Mouse (Mus musculus): ENCODE data around the gene Ugt1a2.
A peak's percentile ranks its signal among the peaks of the same experiment; 100 is the strongest.

The Ugt1a2 gene

GRCm38 (mm10) chr1:88258881-88259642 lies 58.7 kb downstream of the Ugt1a2 start:
- peak; percentile 34 for DNase-seq (ENCODE audit: low read depth)

GRCm38 (mm10) chr1:88259643-88260024 lies 59.2 kb downstream of the Ugt1a2 start:
- DNase-seq (ENCODE audit: low read depth) = no peak

GRCm38 (mm10) chr1:88260114-88260513 lies 59.7 kb downstream of the Ugt1a2 start:
- DNase-seq (ENCODE audit: low read depth) = peak; percentile 26

GRCm38 (mm10) chr1:88260604-88261377 lies 60.4 kb downstream of the Ugt1a2 start:
- DNase-seq (ENCODE audit: low read depth) = peak; percentile 32

GRCm38 (mm10) chr1:88261706-88262105 lies 61.3 kb downstream of the Ugt1a2 start:
- peak; percentile 31 for DNase-seq (ENCODE audit: low read depth)

GRCm38 (mm10) chr1:88262255-88262654 lies 61.9 kb downstream of the Ugt1a2 start:
- DNase-seq (ENCODE audit: low read depth) = peak; percentile 38

GRCm38 (mm10) chr1:88262961-88263360 lies 62.6 kb downstream of the Ugt1a2 start:
- DNase-seq (ENCODE audit: low read depth) = no peak

GRCm38 (mm10) chr1:88263778-88264177 lies 63.4 kb downstream of the Ugt1a2 start:
- DNase-seq (ENCODE audit: low read depth) = no peak

GRCm38 (mm10) chr1:88264237-88264868 lies 64.0 kb downstream of the Ugt1a2 start:
- peak; percentile 29 for DNase-seq (ENCODE audit: low read depth)

- no peak for DNase-seq (ENCODE audit: low read depth)
Observed at GRCm38 (mm10) chr1:88264869-88265240, 64.5 kb downstream of the Ugt1a2 start.

GRCm38 (mm10) chr1:88266123-88266522 lies 65.7 kb downstream of the Ugt1a2 start:
- DNase-seq (ENCODE audit: low read depth) = no peak

- DNase-seq (ENCODE audit: low read depth) = no peak
Observed at GRCm38 (mm10) chr1:88267489-88267888, 67.1 kb downstream of the Ugt1a2 start.

- DNase-seq (ENCODE audit: low read depth) = no peak
Observed at GRCm38 (mm10) chr1:88268070-88268469, 67.7 kb downstream of the Ugt1a2 start.
